Mouse (Mus musculus) cortical plate, adult 2 months (tissue): Measurements from ENCODE around the gene Ankfy1.

Experiments
- CTCF ChIP-seq: fragments of 200-500 bp; IDR thresholded peaks from 2 replicates; pipeline ENCODE4 v1.5.1; 2011; ENCODE audit warnings: mild to moderate bottlenecking, control low read depth, low read length; ENCODE audit not compliant: insufficient read depth; ENCODE audit errors: extremely low read depth
- POLR2A ChIP-seq: fragments of 200-500 bp; IDR thresholded peaks from 2 replicates; pipeline ENCODE4 v1.6.1; 2011; ENCODE audit warnings: mild to moderate bottlenecking, low read length, control low read depth; ENCODE audit not compliant: insufficient read depth; ENCODE audit errors: extremely low read depth

DNA sequence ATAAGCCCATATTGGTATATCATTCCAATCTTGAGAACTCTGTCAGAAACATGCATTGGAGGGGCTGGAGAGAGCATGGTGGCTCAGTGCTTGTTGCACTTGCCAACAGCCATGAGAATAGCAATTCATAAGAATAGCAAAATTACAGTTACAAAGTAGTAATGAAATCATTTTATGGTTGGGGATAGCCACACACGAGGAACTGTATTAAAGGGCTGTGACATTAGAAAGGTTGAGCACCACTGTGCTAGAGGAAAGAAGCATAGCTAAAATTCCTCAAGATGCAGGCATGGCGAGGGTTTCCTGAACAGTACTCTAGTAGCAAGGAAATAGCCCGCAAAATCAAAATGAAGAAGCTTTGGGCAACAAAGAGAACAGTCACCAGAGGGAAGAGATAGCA is 43.9 kb downstream of the Ankfy1 start:
- TF ChIP-seq POLR2A (no peak), CTCF (no peak)
